Mouse (Mus musculus): ENCODE data around the gene Ppp1r13b. TPM values are rescaled to one million over a fixed set of nuclear protein-coding genes. Genes with fewer than 3 reads are reported as not detected.
A peak's percentile ranks its signal among the peaks of the same experiment; 100 is the strongest.

Gene Ppp1r13b
- polyA plus RNA-seq, 1 experiment, result 12.6 TPM

DNA sequence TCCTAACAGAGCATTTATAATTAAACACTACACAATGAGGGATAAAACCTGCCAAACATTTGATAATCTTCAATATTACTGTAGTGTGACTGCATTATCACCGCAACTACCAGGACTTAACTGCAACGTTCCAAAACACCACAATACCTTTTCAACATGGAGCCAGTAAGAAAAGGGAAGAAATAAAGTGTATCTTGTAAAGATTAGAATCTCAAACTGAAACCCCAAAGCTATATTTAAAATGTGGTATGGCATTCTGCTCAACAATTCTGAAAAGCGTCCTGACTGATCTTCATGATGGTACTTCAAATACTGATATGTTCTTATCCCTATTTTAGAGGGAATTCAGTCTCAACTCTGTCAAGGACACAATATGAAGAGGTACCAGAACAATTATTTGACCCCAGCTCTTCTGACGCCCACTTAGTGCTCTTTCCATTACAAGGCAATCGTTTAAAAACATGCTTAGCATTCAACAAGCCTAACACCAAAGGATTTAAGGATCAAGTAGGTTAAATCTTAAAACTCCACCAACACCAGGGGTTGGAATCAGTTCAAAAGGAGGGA lies 1.5 kb downstream of the Ppp1r13b start:
- no peak overlapping the region for H3K4me3 ChIP-seq (ENCODE audit: insufficient read depth, low read length)
- H3K27ac ChIP-seq (ENCODE audit: insufficient read depth, low read depth, low read length), result no peak overlapping the region
- no peak for TF ChIP-seq POLR2A (IDR thresholded peaks at IDR 0.05; ENCODE audit: borderline replicate concordance, low read depth, low read length)
- no peak for TF ChIP-seq CTCF (IDR thresholded peaks at IDR 0.05; ENCODE audit: low read depth, low read length)
- H3K4me1 ChIP-seq (ENCODE audit: control insufficient read depth, insufficient read depth, low read length), result peaks cover 17% of the 10 kb centered on the region

DNA sequence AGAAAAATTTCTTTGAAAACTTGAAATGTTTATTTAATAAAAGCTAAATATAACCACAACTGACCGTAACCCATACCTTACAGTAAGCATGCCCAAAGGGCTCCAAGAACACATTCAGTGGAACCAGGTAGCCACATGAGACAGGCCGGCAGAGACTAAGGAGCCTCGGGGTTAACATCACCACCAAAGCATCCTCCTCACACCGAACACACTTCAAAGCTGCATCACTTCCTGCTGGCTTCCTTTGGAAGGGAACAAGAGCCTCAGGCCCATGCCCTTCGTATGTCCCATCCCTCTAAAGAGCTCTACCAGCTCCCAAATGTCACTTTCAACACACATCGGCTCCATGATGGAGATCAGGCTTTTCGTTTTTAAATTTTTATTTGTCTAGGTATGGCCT lies 5.4 kb downstream of the Ppp1r13b start:
- Histone ChIP-seq H3K4me1 (ENCODE audit: control insufficient read depth, insufficient read depth, low read length) (peaks cover 3% of the 10 kb centered on the region), H3K4me3 (ENCODE audit: insufficient read depth, low read length) (no peak overlapping the region), H3K27ac (ENCODE audit: insufficient read depth, low read depth, low read length) (no peak overlapping the region)
- no peak for TF ChIP-seq POLR2A (IDR thresholded peaks at IDR 0.05; ENCODE audit: borderline replicate concordance, low read depth, low read length)
- TF ChIP-seq CTCF (IDR thresholded peaks at IDR 0.05; ENCODE audit: low read depth, low read length), result no peak

DNA sequence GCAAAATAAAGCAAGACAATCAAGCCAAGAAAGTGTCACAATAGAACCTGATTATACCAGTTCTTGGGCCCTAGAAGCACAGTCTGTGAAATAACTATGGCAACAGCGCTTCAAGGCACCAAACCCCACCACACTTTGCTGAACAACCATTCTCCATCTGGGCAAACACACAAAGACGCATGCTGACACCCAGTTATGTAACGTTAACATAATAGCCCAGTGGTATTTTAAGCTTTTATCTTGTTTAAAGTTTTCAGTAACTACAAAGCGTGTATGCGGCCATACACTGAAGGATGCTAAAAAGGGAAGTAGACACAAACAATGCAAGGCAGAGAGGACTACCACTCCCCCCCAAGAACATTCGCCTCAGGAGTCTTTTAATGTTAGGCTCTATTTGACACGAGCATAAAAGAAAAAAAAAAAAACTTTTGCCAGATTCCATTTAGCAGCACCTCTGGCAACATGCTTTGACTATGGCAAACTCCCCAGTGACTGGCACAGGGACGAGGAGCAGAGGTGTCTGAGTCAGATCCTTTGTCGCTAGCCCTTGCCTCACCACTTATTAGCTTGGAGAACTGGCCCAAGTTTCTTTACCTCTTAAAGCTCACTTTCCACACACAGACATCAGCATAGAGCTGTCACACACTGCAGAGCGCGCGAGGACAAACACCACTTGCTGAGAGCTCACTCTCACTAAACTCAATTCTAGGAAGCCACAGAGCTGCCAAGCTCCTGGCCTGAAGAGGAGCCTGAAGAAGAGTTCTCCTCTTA lies 6.6 kb downstream of the Ppp1r13b start:
- Histone ChIP-seq H3K4me3 (ENCODE audit: insufficient read depth, low read length) (no peak overlapping the region), H3K4me1 (ENCODE audit: control insufficient read depth, insufficient read depth, low read length) (peaks cover 11% of the 10 kb centered on the region), H3K27ac (ENCODE audit: insufficient read depth, low read depth, low read length) (no peak overlapping the region)
- TF ChIP-seq CTCF (IDR thresholded peaks at IDR 0.05; ENCODE audit: low read depth, low read length), result no peak
- no peak for TF ChIP-seq POLR2A (IDR thresholded peaks at IDR 0.05; ENCODE audit: borderline replicate concordance, low read depth, low read length)

DNA sequence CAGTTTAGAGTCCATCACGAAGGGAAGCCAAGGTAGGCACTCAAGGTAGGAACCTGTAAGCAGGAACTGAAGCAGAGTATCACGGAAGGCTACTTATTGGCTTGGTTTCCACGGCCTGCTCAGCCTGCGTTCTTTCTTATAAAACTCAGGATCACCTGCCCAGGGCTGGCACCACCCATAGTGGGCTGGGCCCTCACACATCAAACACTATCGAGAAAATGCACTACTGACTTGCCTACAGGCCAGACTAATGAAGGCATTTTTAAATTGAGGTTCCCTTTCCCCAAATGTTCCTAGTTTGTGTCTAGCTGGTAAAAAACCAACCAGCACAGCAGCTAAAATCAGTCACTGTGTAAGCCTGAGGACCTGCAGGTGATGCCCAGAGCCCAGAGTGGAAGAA lies 8.3 kb downstream of the Ppp1r13b start:
- Histone ChIP-seq H3K27ac (ENCODE audit: insufficient read depth, low read depth, low read length) (no peak overlapping the region), H3K4me3 (ENCODE audit: insufficient read depth, low read length) (no peak overlapping the region), H3K4me1 (ENCODE audit: control insufficient read depth, insufficient read depth, low read length) (peaks cover 11% of the 10 kb centered on the region)
- TF ChIP-seq POLR2A (IDR thresholded peaks at IDR 0.05; ENCODE audit: borderline replicate concordance, low read depth, low read length), result no peak

DNA sequence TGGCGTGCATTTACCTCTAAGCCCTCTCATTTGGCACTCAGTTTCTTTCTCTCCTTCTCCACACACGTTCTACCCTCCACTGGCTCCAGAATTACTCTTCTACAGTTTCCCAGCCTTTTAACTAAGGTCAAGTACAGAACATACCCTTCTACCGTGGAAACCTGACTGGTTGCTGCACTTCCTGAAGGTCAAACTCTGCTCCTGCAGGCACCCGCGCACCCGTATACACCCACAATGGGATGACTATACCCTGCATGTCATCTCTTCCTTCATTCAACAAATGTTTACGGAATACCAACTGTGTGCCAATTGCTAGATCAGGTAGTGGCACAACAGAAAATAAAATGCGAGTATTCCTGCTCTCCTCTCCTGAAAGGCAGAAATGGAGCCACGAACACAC lies 9.2 kb downstream of the Ppp1r13b start:
- H3K27ac ChIP-seq (ENCODE audit: insufficient read depth, low read depth, low read length), result no peak overlapping the region
- H3K4me3 ChIP-seq (ENCODE audit: insufficient read depth, low read length), result no peak overlapping the region
- TF ChIP-seq CTCF (IDR thresholded peaks at IDR 0.05; ENCODE audit: low read depth, low read length), result no peak
- no peak for TF ChIP-seq POLR2A (IDR thresholded peaks at IDR 0.05; ENCODE audit: borderline replicate concordance, low read depth, low read length)
- peaks cover 16% of the 10 kb centered on the region for H3K4me1 ChIP-seq (ENCODE audit: control insufficient read depth, insufficient read depth, low read length)

DNA sequence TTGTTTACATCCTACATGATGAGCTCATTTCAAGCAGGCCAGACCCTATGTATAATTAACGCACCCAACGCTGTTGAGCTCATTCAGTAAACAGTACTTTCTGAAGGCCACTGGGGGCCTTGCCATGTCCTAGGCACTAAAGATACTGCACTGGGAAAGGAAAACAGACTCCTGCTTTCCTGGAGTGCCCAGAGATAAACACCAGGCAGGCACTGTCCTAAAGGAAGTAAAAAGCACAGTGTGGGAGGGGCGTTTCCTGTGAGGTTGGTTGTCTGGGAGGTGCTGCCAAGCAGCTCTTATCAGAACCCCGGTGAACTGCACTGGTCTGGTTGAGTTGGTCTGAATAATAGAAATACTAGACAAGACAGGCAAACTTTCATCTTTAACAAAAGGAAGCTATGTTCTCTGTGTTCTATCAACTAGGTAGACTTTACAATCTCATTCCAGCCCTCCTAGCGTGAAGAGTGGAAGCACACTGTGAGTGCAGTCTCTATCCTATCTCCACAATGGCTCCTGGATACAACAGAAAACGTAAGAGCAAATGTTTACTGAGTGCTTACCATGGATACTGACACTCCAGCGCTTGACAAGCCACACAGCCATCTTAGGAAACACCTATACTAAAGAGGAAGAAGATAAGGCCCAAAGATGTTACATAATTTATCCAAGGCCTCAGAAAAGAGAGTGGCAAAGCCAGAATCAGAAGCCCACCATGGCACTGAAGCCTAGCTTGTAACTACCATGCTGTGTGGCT lies 10.8 kb downstream of the Ppp1r13b start:
- peaks cover 24% of the 10 kb centered on the region for H3K4me1 ChIP-seq (ENCODE audit: control insufficient read depth, insufficient read depth, low read length)
- TF ChIP-seq CTCF (IDR thresholded peaks at IDR 0.05; ENCODE audit: low read depth, low read length), result no peak
- TF ChIP-seq POLR2A (IDR thresholded peaks at IDR 0.05; ENCODE audit: borderline replicate concordance, low read depth, low read length), result no peak
- H3K4me3 ChIP-seq (ENCODE audit: insufficient read depth, low read length), result no peak overlapping the region
- no peak overlapping the region for H3K27ac ChIP-seq (ENCODE audit: insufficient read depth, low read depth, low read length)

DNA sequence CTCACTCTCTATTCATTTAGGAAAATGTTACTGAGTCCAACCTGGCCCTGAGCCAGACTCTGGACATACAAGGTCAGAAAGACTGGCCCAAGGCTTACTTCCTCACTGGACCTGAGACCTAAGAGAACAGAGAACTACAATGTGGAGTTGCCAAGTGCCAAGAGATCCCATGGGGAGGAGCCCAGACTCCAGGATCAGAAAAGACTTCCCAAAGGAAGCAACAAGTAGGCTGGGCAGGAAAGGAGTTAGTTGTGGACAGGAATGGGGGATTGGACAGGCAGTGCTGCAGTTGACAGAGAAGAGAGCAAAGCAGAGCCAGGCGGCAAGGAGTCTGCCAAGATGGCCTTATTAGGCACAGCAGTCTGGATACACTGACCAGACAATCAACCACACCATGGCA lies 13.8 kb downstream of the Ppp1r13b start:
- Histone ChIP-seq H3K27ac (ENCODE audit: insufficient read depth, low read depth, low read length) (no peak overlapping the region), H3K4me1 (ENCODE audit: control insufficient read depth, insufficient read depth, low read length) (peaks cover 26% of the 10 kb centered on the region), H3K4me3 (ENCODE audit: insufficient read depth, low read length) (no peak overlapping the region)
- no peak for TF ChIP-seq POLR2A (IDR thresholded peaks at IDR 0.05; ENCODE audit: borderline replicate concordance, low read depth, low read length)
- no peak for TF ChIP-seq CTCF (IDR thresholded peaks at IDR 0.05; ENCODE audit: low read depth, low read length)

DNA sequence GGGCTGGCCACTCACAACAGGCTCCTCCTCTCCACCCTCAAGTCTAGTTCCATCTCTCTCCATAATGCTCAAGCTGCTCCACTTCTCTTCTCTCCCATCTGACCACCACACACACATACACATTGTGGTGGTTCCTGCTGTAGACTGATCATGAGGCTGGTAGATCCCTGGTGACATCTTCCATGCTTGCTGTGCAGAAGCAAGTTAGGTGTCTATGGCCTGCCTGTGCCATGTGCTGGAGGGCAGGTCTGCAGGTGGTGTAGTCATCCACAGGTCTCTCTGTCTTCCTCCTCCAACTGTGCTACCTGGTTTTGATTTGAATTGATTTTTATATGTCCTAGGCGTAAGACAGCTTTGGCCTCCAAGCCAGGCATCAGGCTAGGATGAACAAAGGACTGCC lies 14.9 kb downstream of the Ppp1r13b start:
- Histone ChIP-seq H3K4me3 (ENCODE audit: insufficient read depth, low read length) (no peak overlapping the region), H3K4me1 (ENCODE audit: control insufficient read depth, insufficient read depth, low read length) (peaks cover 35% of the 10 kb centered on the region), H3K27ac (ENCODE audit: insufficient read depth, low read depth, low read length) (no peak overlapping the region)
- TF ChIP-seq CTCF (IDR thresholded peaks at IDR 0.05; ENCODE audit: low read depth, low read length) (no peak), POLR2A (IDR thresholded peaks at IDR 0.05; ENCODE audit: borderline replicate concordance, low read depth, low read length) (no peak)

DNA sequence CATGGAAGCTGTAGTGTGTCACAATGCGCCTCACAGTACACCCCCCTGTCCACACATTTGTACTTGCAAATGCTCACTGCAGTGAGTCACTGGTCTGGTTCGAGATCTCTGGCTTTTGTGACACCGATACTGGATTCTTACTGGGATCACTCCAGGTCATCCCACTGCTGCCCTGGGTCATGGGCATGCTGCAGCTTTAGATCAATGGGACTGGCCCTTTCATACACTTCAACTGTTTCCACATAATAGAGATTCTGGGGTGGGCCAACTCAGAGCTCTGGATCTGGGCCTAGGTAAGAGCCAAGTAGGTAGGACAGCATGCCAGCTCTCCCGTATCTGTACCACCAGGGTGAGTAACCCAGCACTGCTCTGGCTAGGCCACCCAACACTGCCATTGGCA lies 16.1 kb downstream of the Ppp1r13b start:
- TF ChIP-seq POLR2A (IDR thresholded peaks at IDR 0.05; ENCODE audit: borderline replicate concordance, low read depth, low read length) (no peak), CTCF (IDR thresholded peaks at IDR 0.05; ENCODE audit: low read depth, low read length) (no peak)
- no peak overlapping the region for H3K4me3 ChIP-seq (ENCODE audit: insufficient read depth, low read length)
- H3K4me1 ChIP-seq (ENCODE audit: control insufficient read depth, insufficient read depth, low read length), result peaks cover 30% of the 10 kb centered on the region
- no peak overlapping the region for H3K27ac ChIP-seq (ENCODE audit: insufficient read depth, low read depth, low read length)

DNA sequence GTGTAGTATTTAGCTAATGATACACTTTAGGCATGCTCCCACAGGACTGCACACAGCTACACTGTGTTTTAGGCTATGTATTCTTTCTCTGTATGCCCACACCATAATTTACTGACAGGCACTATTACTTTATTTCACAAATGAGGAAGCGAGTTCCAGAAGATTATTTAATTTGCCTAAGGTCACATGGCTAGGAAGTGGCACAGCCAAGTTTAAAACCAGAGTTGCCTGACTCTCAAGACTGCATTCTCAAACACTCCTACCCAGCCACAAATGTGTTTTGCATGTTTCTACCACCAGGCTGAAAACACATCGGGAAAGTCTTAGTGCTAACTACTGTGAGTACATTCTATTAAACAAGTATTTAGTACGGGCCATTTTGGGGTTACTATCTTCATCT lies 18.7 kb downstream of the Ppp1r13b start:
- Histone ChIP-seq H3K4me1 (ENCODE audit: control insufficient read depth, insufficient read depth, low read length) (peaks cover 27% of the 10 kb centered on the region), H3K4me3 (ENCODE audit: insufficient read depth, low read length) (no peak overlapping the region), H3K27ac (ENCODE audit: insufficient read depth, low read depth, low read length) (peak overlapping the region; percentile 43)
- TF ChIP-seq CTCF (IDR thresholded peaks at IDR 0.05; ENCODE audit: low read depth, low read length) (no peak), POLR2A (IDR thresholded peaks at IDR 0.05; ENCODE audit: borderline replicate concordance, low read depth, low read length) (no peak)
